Mouse (Mus musculus): ENCODE measurements around the gene B430306N03Rik. TPM values are rescaled to one million over a fixed set of nuclear protein-coding genes. Genes with fewer than 3 reads are reported as not detected.
"Not testable (repeated sequence)": the region's sequence is repeated elsewhere in the genome, so short reads cannot be mapped to it uniquely, and the experiment has no call there.

B430306N03Rik gene
- total RNA-seq (2021), result 0.19 and 0.45 TPM in 2 replicates
- long read RNA-seq, experiment 1, partial matches to known transcripts, result 0 of 1 reads
- long read RNA-seq, experiment 1, other reads (novel, unspliced or antisense), result 1 of 1 reads
- long read RNA-seq, experiment 2, result 0 reads

- not testable (repeated sequence) for DNase-seq
Observed at GRCm38 (mm10) chr17:48315905-48316579, at the start of gene B430306N03Rik. TSS of gene B430306N03Rik (plus strand) at chr17:48316141.

GRCm38 (mm10) chr17:48266610-48267304 lies 49.2 kb upstream of the B430306N03Rik start:
- DNase-seq, result no peak

- no peak for DNase-seq
Observed at GRCm38 (mm10) chr17:48267591-48267990, 48.4 kb upstream of the B430306N03Rik start.

- DNase-seq, result no peak
Observed at GRCm38 (mm10) chr17:48268276-48268675, 47.7 kb upstream of the B430306N03Rik start.

GRCm38 (mm10) chr17:48269833-48270232 lies 46.1 kb upstream of the B430306N03Rik start:
- no peak for DNase-seq

GRCm38 (mm10) chr17:48272158-48272557 lies 43.8 kb upstream of the B430306N03Rik start:
- DNase-seq, result no peak

GRCm38 (mm10) chr17:48272598-48272997 lies 43.3 kb upstream of the B430306N03Rik start:
- DNase-seq, result no peak

GRCm38 (mm10) chr17:48274098-48274497 lies 41.8 kb upstream of the B430306N03Rik start:
- no peak for DNase-seq

GRCm38 (mm10) chr17:48274885-48275284 lies 41.1 kb upstream of the B430306N03Rik start:
- DNase-seq, result peak; percentile 85

GRCm38 (mm10) chr17:48275736-48276135 lies 40.2 kb upstream of the B430306N03Rik start:
- no peak for DNase-seq

GRCm38 (mm10) chr17:48278381-48278780 lies 37.6 kb upstream of the B430306N03Rik start:
- DNase-seq, result no peak

- no peak for DNase-seq
Observed at GRCm38 (mm10) chr17:48279002-48279401, 36.9 kb upstream of the B430306N03Rik start.

GRCm38 (mm10) chr17:48280943-48281738 lies 34.8 kb upstream of the B430306N03Rik start:
- DNase-seq, result no peak

GRCm38 (mm10) chr17:48281739-48282085 lies 34.2 kb upstream of the B430306N03Rik start:
- peak; percentile 18 for DNase-seq

- no peak for DNase-seq
Observed at GRCm38 (mm10) chr17:48286765-48287164, 29.2 kb upstream of the B430306N03Rik start.

GRCm38 (mm10) chr17:48287276-48287675 lies 28.7 kb upstream of the B430306N03Rik start:
- DNase-seq, result no peak

- no peak for DNase-seq
Observed at GRCm38 (mm10) chr17:48293500-48294194, 22.3 kb upstream of the B430306N03Rik start.

GRCm38 (mm10) chr17:48299203-48299602 lies 16.7 kb upstream of the B430306N03Rik start, which contains the start of gene Treml2:
TSS of gene Treml2 (plus strand) at chr17:48299498.
- DNase-seq, result no peak

- DNase-seq, result no peak
Observed at GRCm38 (mm10) chr17:48299756-48300155, 16.2 kb upstream of the B430306N03Rik start.

GRCm38 (mm10) chr17:48300199-48300598 lies 15.7 kb upstream of the B430306N03Rik start:
- peak; percentile 11 for DNase-seq

GRCm38 (mm10) chr17:48300861-48301260 lies 15.1 kb upstream of the B430306N03Rik start:
- DNase-seq, result no peak

GRCm38 (mm10) chr17:48301792-48302191 lies 14.1 kb upstream of the B430306N03Rik start:
- DNase-seq, result no peak
